Mouse (Mus musculus): ENCODE results near the gene Chd6.

DNA sequence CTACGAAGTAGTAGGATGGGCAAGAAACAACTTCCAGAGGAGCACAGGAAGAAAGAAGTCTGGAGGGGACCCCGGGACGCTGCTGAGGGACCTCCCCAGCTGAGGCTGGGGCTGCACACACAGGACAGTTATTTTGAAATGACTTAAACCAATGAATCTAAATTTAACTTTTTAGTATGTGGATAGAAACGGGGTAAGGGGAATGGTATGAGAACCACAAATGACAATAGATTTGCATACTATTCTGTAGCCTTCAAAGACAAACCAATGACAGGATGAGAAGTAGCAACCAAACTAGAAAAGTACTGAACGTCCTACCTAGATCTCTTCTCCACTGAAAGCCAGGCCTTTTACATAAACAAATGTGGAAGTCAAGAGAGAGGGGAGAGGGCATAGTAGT, 5.1 kb downstream of the Chd6 start:
- no peak for TF ChIP-seq CTCF (IDR thresholded peaks at IDR 0.05; ENCODE audit: extremely low read depth, insufficient read depth, insufficient read length, insufficient replicate concordance)
- no peak for TF ChIP-seq POLR2A (IDR thresholded peaks at IDR 0.05; ENCODE audit: low read depth, low read length)

Measured in spleen, adult 2 months (tissue).